34 mouse cellular contexts compared by ENCODE assay signal in genomic region chr13:21024831-21025230, GRCm38 (mm10). TPM values are rescaled to one million over a fixed set of nuclear protein-coding genes. Genes with fewer than 3 reads are reported as not detected.
A peak's percentile ranks its signal among the peaks of the same experiment; 100 is the strongest.
DNase-seq lines count a peak whose midpoint lies in the region.
"Had no signal": no experiment of that assay in that cellular context is flagged by ENCODE, and none has a peak within 500 bp of the region (broad histone marks: within the 10 kb centered on the region; RNA-seq: fewer than 3 reads in every experiment).

No protein-coding gene starts in this region.

- DNase-seq in adrenal gland, postnatal 10 days = peak; percentile 20
- no peak for DNase-seq in adrenal gland, postnatal 25 days
- DNase-seq in frontal cortex, postnatal 36 days (ENCODE audit: low spot score in 2 of 2) = peak; percentile 3 to 16
- DNase-seq in frontal cortex, postnatal 25 days (ENCODE audit: low spot score in 2 of 2) = no peak
- peak; percentile 31 for DNase-seq in brain, adult 2 months (ENCODE audit: low read depth, low spot score)
- DNase-seq in gonadal fat pad, adult 2 months (ENCODE audit: low read depth) = peak; percentile 1
- no peak for DNase-seq in urinary bladder, postnatal 36 days (ENCODE audit: low spot score in 2 of 2)
- DNase-seq: adrenal gland, adult 8-10 months; B cell, adult 2 months; cerebellum, adult 11 months; cerebellum, adult 2 months; cerebellum, adult 9-11 months; cerebellum, postnatal 25 days; gastrocnemius, postnatal 10 days; gastrocnemius, postnatal 36 days; heart, adult 11 months; kidney, adult 11 months had no signal

RNA-seq across cellular contexts. Expression of gene Olfr1370, which starts 49.9 kb away (rescaled TPM):
- not detected for total RNA-seq in adrenal gland, postnatal 10 days (2021)
- total RNA-seq in adrenal gland, postnatal 25 days (2021) = not detected in 2 replicates
- not detected in 2 replicates for polyA plus RNA-seq in gonadal fat pad, adult 2 months (2012; rRNA removed)
- total RNA-seq: adrenal gland, adult 8-10 months; CH12.LX; common myeloid progenitor, adult 5-6 weeks; gastrocnemius, adult 18-20 months; gastrocnemius, postnatal 10 days; gastrocnemius, postnatal 36 days; heart, adult 8-10 months; heart, postnatal 25 days; hematopoietic stem cell, adult 5-6 weeks had no signal
- polyA plus RNA-seq: cerebellum, adult 2 months; embryonic facial prominence, embryonic 12.5 days; forebrain, embryonic 12.5 days; forebrain, embryonic 15.5 days; G1E; heart, embryonic 11.5 days; heart, embryonic 14.5 days; heart, postnatal 0 days; hindbrain, embryonic 13.5 days; hindbrain, embryonic 16.5 days; intestine, embryonic 15.5 days; Patski had no signal

Comparison
In these comparisons a context has a peak if more than half of its experiments do, and no peak if none do; other contexts are left out.
1. DNase-seq: peak in adrenal gland, postnatal 10 days (single experiment), frontal cortex, postnatal 36 days (2 of 2), brain, adult 2 months (single experiment) and gonadal fat pad, adult 2 months (single experiment); none in adrenal gland, postnatal 25 days (single experiment), frontal cortex, postnatal 25 days (0 of 2) and urinary bladder, postnatal 36 days (0 of 2).